Mouse (Mus musculus) ES-E14 (cell line): ENCODE data around the gene Thada.

Source experiments
- HCFC1 ChIP-seq: IDR thresholded peaks from 2 replicates; pipeline ENCODE4 v1.6.1; 2012; ENCODE audit warnings: low read length, inconsistent platforms, borderline replicate concordance; ENCODE audit not compliant: insufficient read depth
- MAFK ChIP-seq: IDR thresholded peaks from 2 replicates; pipeline ENCODE4 v1.6.1; 2014; ENCODE audit warnings: mild to moderate bottlenecking, low read depth, low read length, inconsistent platforms; ENCODE audit not compliant: insufficient read depth
- ZNF384 ChIP-seq: IDR thresholded peaks from 2 replicates; pipeline ENCODE4 v1.6.1; 2012; ENCODE audit warnings: low read depth, low read length, inconsistent platforms

GRCm38 (mm10) chr17:84361006-84361405 lies 105.0 kb downstream of the Thada start:
- TF ChIP-seq MAFK, result no peak
- TF ChIP-seq HCFC1, result no peak
- TF ChIP-seq ZNF384, result no peak
